Mouse (Mus musculus) MEL (cell line): Measurements from ENCODE around the gene Nell1. TPM values are rescaled to one million over a fixed set of nuclear protein-coding genes. Genes with fewer than 3 reads are reported as not detected.

Experiments used
- DNase-seq: peaks from one replicate; pipeline ENCODE4 v3.0.0; 2011; ENCODE audit warnings: low read depth, low spot score
- H3K27ac ChIP-seq: 2 replicates; pipeline ENCODE4 v1.5.1; 2012; ENCODE audit warnings: low read depth, mild to moderate bottlenecking, control low read depth, low read length, moderate library complexity; ENCODE audit not compliant: control insufficient read depth
- H3K27me3 ChIP-seq, 2 experiments: fragments of 150-350 bp in 1 of 2; sonication (generic) in 1 of 2; 2 replicates each; pipeline ENCODE4 v1.6.1; 2012; ENCODE audit warnings: low read length in 2 of 2, mild to moderate bottlenecking in 2 of 2, improper control_type of control experiment in 1 of 2, moderate library complexity in 1 of 2; ENCODE audit not compliant: insufficient read depth in 2 of 2, control insufficient read depth in 1 of 2
- H3K36me3 ChIP-seq, 2 experiments: 2 replicates each; pipeline ENCODE4 v1.6.1; 2012 to 2014; ENCODE audit warnings: low read length in 2 of 2, improper control_type of control experiment in 1 of 2, inconsistent platforms in 1 of 2, mild to moderate bottlenecking in 1 of 2; ENCODE audit not compliant: insufficient read depth in 2 of 2, control insufficient read depth in 1 of 2
- H3K4me1 ChIP-seq, 2 experiments: fragments of 150-350 bp in 1 of 2; sonication (generic) in 1 of 2; 2 replicates each; pipeline ENCODE4 v1.6.1; 2012; ENCODE audit warnings: low read length in 2 of 2, improper control_type of control experiment in 1 of 2, mild to moderate bottlenecking in 1 of 2; ENCODE audit not compliant: insufficient read depth in 2 of 2, control insufficient read depth in 1 of 2
- H3K4me3 ChIP-seq, 2 experiments: fragments of 150-350 bp in 1 of 2; sonication (generic) in 1 of 2; 2 replicates each; pipeline ENCODE4 v1.5.1; 2012; ENCODE audit warnings: low read depth in 2 of 2, low read length in 2 of 2, mild to moderate bottlenecking in 2 of 2, moderate library complexity in 2 of 2, control low read depth in 1 of 2, improper control_type of control experiment in 1 of 2; ENCODE audit not compliant: control insufficient read depth in 1 of 2, insufficient read depth in 1 of 2
- H3K79me2 ChIP-seq: 2 replicates; pipeline ENCODE4 v1.6.1; 2012; ENCODE audit warnings: mild to moderate bottlenecking, low read length, moderate library complexity; ENCODE audit not compliant: control insufficient read depth, poor library complexity, insufficient read depth
- H3K9ac ChIP-seq: 2 replicates; pipeline ENCODE4 v1.6.1; 2012; ENCODE audit warnings: low read depth, mild to moderate bottlenecking, control low read depth, low read length, moderate library complexity; ENCODE audit not compliant: control insufficient read depth, poor library complexity, severe bottlenecking
- H3K9me3 ChIP-seq: fragments of 150-350 bp; sonication (generic); replicated peaks from 2 replicates; pipeline ENCODE4 v1.6.1; 2012; ENCODE audit warnings: mild to moderate bottlenecking, low read length, improper control_type of control experiment, moderate library complexity; ENCODE audit not compliant: insufficient read depth
- E2F4 ChIP-seq: IDR thresholded peaks from 2 replicates; pipeline ENCODE4 v1.6.1; 2011; ENCODE audit warnings: low read depth, low read length, improper control_type of control experiment, borderline replicate concordance
- ETS1 ChIP-seq: IDR thresholded peaks from 2 replicates; pipeline ENCODE4 v1.6.1; 2012; ENCODE audit warnings: low read depth, mild to moderate bottlenecking, inconsistent platforms, low read length, improper control_type of control experiment, moderate library complexity
- GABPA ChIP-seq: IDR thresholded peaks from 2 replicates; pipeline ENCODE4 v1.6.1; 2012; ENCODE audit warnings: low read depth, mild to moderate bottlenecking, inconsistent platforms, low read length, improper control_type of control experiment, moderate library complexity
- GATA1 ChIP-seq: IDR thresholded peaks from 2 replicates; pipeline ENCODE4 v1.6.1; 2011; ENCODE audit warnings: low read depth, low read length, improper control_type of control experiment
- JUND ChIP-seq: IDR thresholded peaks from 2 replicates; pipeline ENCODE4 v1.6.1; 2011; ENCODE audit warnings: low read depth, mild to moderate bottlenecking, improper control_type of control experiment, low read length
- KAT2A ChIP-seq: conservative IDR thresholded peaks from 2 replicates; pipeline ENCODE4 v1.6.1; 2012; ENCODE audit warnings: low read depth, low read length, improper control_type of control experiment, inconsistent platforms
- MAX ChIP-seq: IDR thresholded peaks from 2 replicates; pipeline ENCODE4 v1.6.1; 2011; ENCODE audit warnings: low read length, improper control_type of control experiment
- MEF2A ChIP-seq: IDR thresholded peaks from 2 replicates; pipeline ENCODE4 v1.6.1; 2014; ENCODE audit warnings: low read depth, mild to moderate bottlenecking, inconsistent platforms, low read length, improper control_type of control experiment; ENCODE audit not compliant: poor library complexity, insufficient replicate concordance, severe bottlenecking; ENCODE audit errors: extremely low read depth
- MXI1 ChIP-seq: IDR thresholded peaks from 2 replicates; pipeline ENCODE4 v1.6.1; 2011; ENCODE audit warnings: mild to moderate bottlenecking, low read depth, low read length, improper control_type of control experiment
- MYB ChIP-seq: IDR thresholded peaks from 2 replicates; pipeline ENCODE4 v1.6.1; 2011; ENCODE audit warnings: mild to moderate bottlenecking, low read depth, low read length, improper control_type of control experiment
- MYC ChIP-seq: IDR thresholded peaks from 2 replicates; pipeline ENCODE4 v1.6.1; 2011; ENCODE audit warnings: low read depth, mild to moderate bottlenecking, low read length, improper control_type of control experiment, moderate library complexity
- POLR2AphosphoS2 ChIP-seq: IDR thresholded peaks from 2 replicates; pipeline ENCODE4 v1.6.1; 2011; ENCODE audit warnings: low read length, improper control_type of control experiment
- RAD21 ChIP-seq: IDR thresholded peaks from 2 replicates; pipeline ENCODE4 v1.6.1; 2011; ENCODE audit warnings: mild to moderate bottlenecking, low read depth, low read length, improper control_type of control experiment
- SIN3A ChIP-seq: IDR thresholded peaks from 2 replicates; pipeline ENCODE4 v1.6.1; 2012; ENCODE audit warnings: low read length, improper control_type of control experiment, inconsistent platforms
- TBP ChIP-seq: IDR thresholded peaks from 2 replicates; pipeline ENCODE4 v1.8.0; 2011; ENCODE audit warnings: low read depth, low read length, improper control_type of control experiment
- UBTF ChIP-seq: IDR thresholded peaks from 2 replicates; pipeline ENCODE4 v1.6.1; 2012; ENCODE audit warnings: low read depth, mild to moderate bottlenecking, inconsistent platforms, low read length, improper control_type of control experiment, moderate library complexity, borderline replicate concordance; ENCODE audit not compliant: insufficient read depth
- USF1 ChIP-seq: IDR thresholded peaks from 2 replicates; pipeline ENCODE4 v1.6.1; 2014; ENCODE audit warnings: low read depth, mild to moderate bottlenecking, inconsistent platforms, low read length, improper control_type of control experiment, moderate library complexity
- ZC3H11A ChIP-seq: IDR thresholded peaks from 2 replicates; pipeline ENCODE4 v1.6.1; 2012; ENCODE audit warnings: low read depth, mild to moderate bottlenecking, inconsistent platforms, low read length, improper control_type of control experiment
- ZKSCAN1 ChIP-seq: IDR thresholded peaks from 2 replicates; pipeline ENCODE4 v1.6.1; 2012; ENCODE audit warnings: low read depth, mild to moderate bottlenecking, inconsistent platforms, low read length, improper control_type of control experiment, moderate library complexity
- ZNF384 ChIP-seq: IDR thresholded peaks from 2 replicates; pipeline ENCODE4 v1.6.1; 2012; ENCODE audit warnings: low read depth, mild to moderate bottlenecking, inconsistent platforms, low read length, improper control_type of control experiment
- polyA plus RNA-seq, 2 experiments: library from polyadenylated mRNA; stranded (reverse) in 1 of 2; unstranded in 1 of 2; fragments of >175 nt in 1 of 2; fragments of >200 nt in 1 of 2; gene quantifications; 2 replicates each; pipeline versions ENCODE4 v1.2.1 to v1.2.4; 2012; ENCODE audit warnings: low replicate concordance in 2 of 2, low read depth in 1 of 2; ENCODE audit not compliant: insufficient read length in 2 of 2, insufficient read depth in 1 of 2, missing spikeins in 1 of 2
- total RNA-seq: library from RNA; depleted of rRNA; stranded (reverse); fragments of 300-350 nt; gene quantifications from 2 replicates; pipeline ENCODE4 v1.2.3, GENCODE M21; 2012

The Nell1 gene
- total and polyA plus RNA-seq, 3 experiments, result not detected

GRCm38 (mm10) chr7:50221849-50222248 is 247.2 kb downstream of the Nell1 start:
- Histone ChIP-seq H3K36me3 (no peaks in the 10 kb centered on the region), H3K27ac (no peak overlapping the region), H3K4me3 (no peak overlapping the region), H3K79me2 (no peaks in the 10 kb centered on the region), H3K9me3 (no peaks in the 10 kb centered on the region), H3K9ac (no peak overlapping the region), H3K4me1 (no peaks in the 10 kb centered on the region), H3K27me3 (no peaks in the 10 kb centered on the region)
- no peak for DNase-seq
- TF ChIP-seq GATA1, result no peak
- TF ChIP-seq E2F4, result no peak
- no peak for TF ChIP-seq GABPA
- TF ChIP-seq JUND, result no peak
- no peak for TF ChIP-seq SIN3A
- no peak for TF ChIP-seq UBTF
- TF ChIP-seq ETS1, result no peak

DNA sequence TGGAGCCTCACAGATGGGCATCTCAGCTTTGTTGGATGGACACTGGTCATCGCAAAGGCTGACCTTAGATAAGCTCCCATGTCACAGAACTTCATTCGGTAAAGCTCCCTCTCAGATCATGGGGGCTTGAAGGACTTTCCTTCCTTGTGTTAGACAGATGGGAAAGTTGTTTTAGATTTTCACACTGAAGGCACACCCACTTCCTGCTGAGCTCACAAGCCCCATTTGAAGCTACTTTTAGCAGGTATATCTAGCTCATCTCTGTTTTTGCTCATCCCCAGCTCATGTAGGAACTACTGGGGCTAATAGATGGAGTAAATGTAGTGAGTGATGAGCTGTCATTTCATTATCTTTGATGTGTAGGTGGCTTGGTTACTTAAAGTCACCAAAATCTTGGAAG is 252.0 kb downstream of the Nell1 start:
- no peaks in the 10 kb centered on the region for H3K27me3 ChIP-seq
- no peaks in the 10 kb centered on the region for H3K9me3 ChIP-seq
- no peak for DNase-seq
- no peak for TF ChIP-seq MYB
- no peak for TF ChIP-seq ZKSCAN1
- no peak for TF ChIP-seq RAD21
- no peak for TF ChIP-seq POLR2AphosphoS2
- TF ChIP-seq ZC3H11A, result no peak
- no peak for TF ChIP-seq E2F4
- TF ChIP-seq TBP, result no peak
- H3K79me2 ChIP-seq, result no peaks in the 10 kb centered on the region
- no peak overlapping the region for H3K9ac ChIP-seq
- H3K27ac ChIP-seq, result no peak overlapping the region
- H3K4me1 ChIP-seq, result no peaks in the 10 kb centered on the region
- no peak overlapping the region for H3K4me3 ChIP-seq
- H3K36me3 ChIP-seq, result no peaks in the 10 kb centered on the region

DNA sequence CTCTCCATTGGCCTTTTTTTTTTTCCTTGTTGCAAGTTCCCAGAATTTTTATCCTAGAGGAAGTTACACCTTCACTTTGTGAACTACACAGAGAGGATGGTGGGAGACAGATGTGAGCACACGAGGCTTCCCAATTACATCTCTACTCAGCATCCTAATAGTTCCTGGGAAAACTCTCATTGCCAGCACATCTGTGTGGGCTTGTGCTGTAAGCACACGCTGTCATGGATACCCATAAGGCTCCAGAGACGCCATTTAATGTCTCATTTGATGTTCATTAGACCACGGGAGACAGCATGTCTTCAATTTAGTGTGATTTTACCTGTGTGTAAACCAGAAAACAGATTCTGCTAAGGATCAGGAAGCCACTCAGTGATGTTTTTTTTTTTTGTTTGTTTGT is 253.6 kb downstream of the Nell1 start:
- Histone ChIP-seq H3K36me3 (no peaks in the 10 kb centered on the region), H3K27me3 (no peaks in the 10 kb centered on the region), H3K4me3 (no peak overlapping the region), H3K27ac (no peak overlapping the region), H3K79me2 (no peaks in the 10 kb centered on the region), H3K9ac (no peak overlapping the region), H3K9me3 (no peaks in the 10 kb centered on the region), H3K4me1 (no peaks in the 10 kb centered on the region)
- DNase-seq, result no peak
- TF ChIP-seq ETS1 (no peak), MEF2A (no peak), USF1 (no peak), KAT2A (no peak), ZNF384 (no peak), MAX (no peak), ZKSCAN1 (no peak), ZC3H11A (no peak), UBTF (no peak), MXI1 (no peak), MYC (no peak)
